Mouse (Mus musculus) heart, embryonic 15.5 days (tissue): ENCODE measurements around the gene Ropn1l. TPM values are rescaled to one million over a fixed set of nuclear protein-coding genes. Genes with fewer than 3 reads are reported as not detected.

Experiments used
- ATAC-seq: fragments of 200-750 bp; cut with Nextera tagmentation; replicated peaks from 2 replicates; pipeline ENCODE4 v1.8.0; 2017; ENCODE audit warnings: low read depth, moderate TSS enrichment; ENCODE audit not compliant: insufficient number of reproducible peaks, insufficient read depth, low FRiP score
- H3K27ac ChIP-seq: fragments of 300-500 bp; sonication (generic); 2 replicates; pipeline ENCODE4 v1.5.1; 2015; ENCODE audit warnings: mild to moderate bottlenecking, inconsistent platforms
- H3K27me3 ChIP-seq: fragments of 300-500 bp; sonication (generic); 2 replicates; pipeline ENCODE4 v1.6.1; 2015; ENCODE audit warnings: inconsistent platforms
- H3K36me3 ChIP-seq: fragments of 300-500 bp; sonication (generic); 2 replicates; pipeline ENCODE4 v1.6.1; 2015; ENCODE audit warnings: mild to moderate bottlenecking, inconsistent platforms
- H3K4me1 ChIP-seq: fragments of 300-500 bp; sonication (generic); replicated peaks from 2 replicates; pipeline ENCODE4 v1.6.1; 2015; ENCODE audit warnings: inconsistent platforms
- H3K4me2 ChIP-seq: fragments of 300-500 bp; sonication (generic); 2 replicates; pipeline ENCODE4 v1.6.1; 2015; ENCODE audit warnings: inconsistent platforms, mild to moderate bottlenecking, moderate library complexity
- H3K4me3 ChIP-seq: fragments of 300-500 bp; sonication (generic); 2 replicates; pipeline ENCODE4 v1.5.1; 2015; ENCODE audit warnings: mild to moderate bottlenecking, inconsistent platforms
- H3K9ac ChIP-seq: fragments of 300-500 bp; sonication (generic); 2 replicates; pipeline ENCODE4 v1.6.1; 2015; ENCODE audit warnings: mild to moderate bottlenecking, inconsistent platforms
- H3K9me3 ChIP-seq: fragments of 300-500 bp; sonication (generic); replicated peaks from 2 replicates; pipeline ENCODE4 v1.6.1; 2016; ENCODE audit warnings: inconsistent platforms
- WGBS: fragments of 180-500 bp; shearing (Covaris S2); methylation state at CpG from one replicate; pipeline ENCODE4 v1.1.7; 2015; ENCODE audit warnings: mixed read lengths; 5-methylcytosine and 5-hydroxymethylcytosine counted together
- polyA plus RNA-seq: library from polyadenylated mRNA; unstranded; fragments of >200 nt; fragmentation: Nextera tagmentation; extraction: Ambion mirVana; gene quantifications from 2 replicates; pipeline ENCODE4 v1.2.1, GENCODE M21; 2015

The Ropn1l gene
- polyA plus RNA-seq, 1 experiment from 2014 or later, result 1.7 TPM

GRCm38 (mm10) chr15:31422649-31423369 is 30.7 kb downstream of the Ropn1l start:
- Histone ChIP-seq H3K27me3 (no peaks in the 10 kb centered on the region), H3K4me1 (peaks cover 25% of the 10 kb centered on the region), H3K36me3 (no peaks in the 10 kb centered on the region), H3K4me2 (peak overlapping the region; percentile 49), H3K9ac (no peak overlapping the region), H3K9me3 (no peaks in the 10 kb centered on the region), H3K4me3 (no peak overlapping the region), H3K27ac (peak overlapping the region; percentile 90)
- peak; percentile 82 for ATAC-seq
- WGBS, result 14% methylated on average over 7 of the region's 7 CpGs

GRCm38 (mm10) chr15:31419037-31419436 is 34.5 kb downstream of the Ropn1l start:
- 33% methylated on average over 9 of the region's 9 CpGs for WGBS
- Histone ChIP-seq H3K36me3 (no peaks in the 10 kb centered on the region), H3K9me3 (no peaks in the 10 kb centered on the region), H3K4me2 (peak overlapping the region; percentile 44; the same call in 1 of the 2 replicates), H3K27ac (no peak overlapping the region), H3K9ac (no peak overlapping the region), H3K4me3 (no peak overlapping the region), H3K27me3 (no peaks in the 10 kb centered on the region), H3K4me1 (peaks cover 28% of the 10 kb centered on the region)
- ATAC-seq, result no peak

DNA sequence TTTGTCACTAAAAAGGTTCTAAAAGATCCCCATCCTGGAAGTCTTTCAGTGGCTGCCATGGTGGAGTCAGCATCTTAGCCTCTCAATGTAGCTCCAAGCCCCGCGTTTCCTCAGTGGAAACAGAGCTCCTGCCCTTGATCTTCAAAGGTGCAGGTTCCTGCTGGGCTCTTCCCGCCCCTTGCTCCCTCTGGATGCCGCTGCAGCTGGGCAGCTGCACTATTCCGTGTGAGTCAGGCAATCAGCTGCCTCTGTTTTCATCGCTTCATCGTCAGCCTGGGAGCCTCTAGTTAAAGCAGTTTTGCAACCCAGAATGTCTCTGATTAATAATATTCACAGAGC is 34.9 kb downstream of the Ropn1l start:
- Histone ChIP-seq H3K4me2 (peak overlapping the region; percentile 44), H3K27me3 (no peaks in the 10 kb centered on the region), H3K27ac (peak overlapping the region; percentile 48; the same call in 1 of the 2 replicates), H3K9me3 (no peaks in the 10 kb centered on the region), H3K9ac (no peak overlapping the region), H3K4me1 (peaks cover 28% of the 10 kb centered on the region), H3K36me3 (no peaks in the 10 kb centered on the region), H3K4me3 (no peak overlapping the region)
- WGBS, result 15% methylated on average over 7 of the region's 7 CpGs
- no peak for ATAC-seq

GRCm38 (mm10) chr15:31417796-31418685 is 35.5 kb downstream of the Ropn1l start:
- Histone ChIP-seq H3K9me3 (no peaks in the 10 kb centered on the region), H3K4me1 (peaks cover 28% of the 10 kb centered on the region), H3K36me3 (no peaks in the 10 kb centered on the region), H3K27me3 (no peaks in the 10 kb centered on the region), H3K9ac (no peak overlapping the region), H3K4me3 (peak overlapping the region; percentile 19), H3K27ac (peak overlapping the region; percentile 48), H3K4me2 (peak overlapping the region; percentile 44)
- 35% methylated on average over 21 of the region's 21 CpGs for WGBS
- peak; percentile 44 for ATAC-seq

GRCm38 (mm10) chr15:31417409-31417795 is 36.1 kb downstream of the Ropn1l start:
- WGBS, result 53% methylated on average over 6 of the region's 6 CpGs
- H3K4me2 ChIP-seq, result peak overlapping the region; percentile 44; the same call in 1 of the 2 replicates
- peak overlapping the region; percentile 19; the same call in 1 of the 2 replicates for H3K4me3 ChIP-seq
- no peak overlapping the region for H3K9ac ChIP-seq
- H3K4me1 ChIP-seq, result peaks cover 23% of the 10 kb centered on the region
- H3K9me3 ChIP-seq, result no peaks in the 10 kb centered on the region
- H3K36me3 ChIP-seq, result no peaks in the 10 kb centered on the region
- peak overlapping the region; percentile 48 for H3K27ac ChIP-seq
- H3K27me3 ChIP-seq, result no peaks in the 10 kb centered on the region
- ATAC-seq, result 0 out of 2 replicates have a peak, but pooled peaks have one; percentile 10

- WGBS, result 52% methylated on average over 4 of the region's 4 CpGs
- no peaks in the 10 kb centered on the region for H3K27me3 ChIP-seq
- peaks cover 17% of the 10 kb centered on the region for H3K4me1 ChIP-seq
- no peak overlapping the region for H3K27ac ChIP-seq
- H3K9me3 ChIP-seq, result no peaks in the 10 kb centered on the region
- ATAC-seq, result no peak
- H3K36me3 ChIP-seq, result no peaks in the 10 kb centered on the region
- H3K4me2 ChIP-seq, result no peak overlapping the region
- H3K9ac ChIP-seq, result no peak overlapping the region
- no peak overlapping the region for H3K4me3 ChIP-seq
Measured at GRCm38 (mm10) chr15:31415181-31415580, 38.4 kb downstream of the Ropn1l start.

DNA sequence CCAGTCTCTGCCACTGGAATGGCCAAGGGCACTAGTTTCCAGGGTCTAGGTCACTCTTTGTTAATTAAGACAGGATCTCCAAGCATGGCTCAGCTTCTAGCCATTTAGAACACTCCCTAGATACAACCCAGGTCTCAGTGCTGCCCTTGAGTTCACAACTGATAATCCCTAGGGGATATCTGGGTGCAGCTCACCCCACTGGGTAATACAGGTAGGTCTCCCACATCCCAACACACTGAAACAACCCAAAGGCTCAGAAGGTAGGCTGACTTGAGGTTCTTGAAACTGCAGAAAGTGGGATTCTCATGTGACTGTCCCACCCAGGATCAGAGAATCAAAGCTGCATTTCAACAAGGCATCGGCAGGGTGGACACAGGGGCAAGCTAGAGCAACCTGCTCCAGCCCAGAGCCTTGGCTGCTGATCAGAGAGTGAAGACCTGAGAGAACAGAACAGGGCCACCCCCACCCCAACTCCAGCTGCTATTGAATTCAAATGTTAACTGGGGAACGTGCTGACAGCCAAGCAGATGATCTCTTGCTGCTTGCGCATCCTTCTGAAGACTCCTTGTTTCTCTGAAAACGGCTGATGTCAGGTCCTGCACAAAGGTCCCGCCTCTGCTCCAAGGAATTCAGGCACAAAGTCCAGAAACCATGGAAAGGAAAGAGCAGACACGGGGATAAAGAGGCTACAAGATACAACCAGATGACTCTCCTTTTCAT is 39.2 kb downstream of the Ropn1l start:
- Histone ChIP-seq H3K4me3 (no peak overlapping the region), H3K27ac (no peak overlapping the region), H3K4me2 (no peak overlapping the region), H3K36me3 (no peaks in the 10 kb centered on the region), H3K9me3 (no peaks in the 10 kb centered on the region), H3K4me1 (peaks cover 17% of the 10 kb centered on the region), H3K9ac (no peak overlapping the region), H3K27me3 (no peaks in the 10 kb centered on the region)
- ATAC-seq, result no peak
- WGBS, result 55% methylated on average over 6 of the region's 6 CpGs

GRCm38 (mm10) chr15:31413662-31414061 is 39.9 kb downstream of the Ropn1l start:
- Histone ChIP-seq H3K9me3 (no peaks in the 10 kb centered on the region), H3K36me3 (no peaks in the 10 kb centered on the region), H3K27ac (no peak overlapping the region), H3K4me1 (peaks cover 15% of the 10 kb centered on the region), H3K27me3 (no peaks in the 10 kb centered on the region), H3K4me3 (no peak overlapping the region), H3K9ac (no peak overlapping the region), H3K4me2 (no peak overlapping the region)
- ATAC-seq, result no peak
- WGBS, result 83% methylated on average over 6 of the region's 6 CpGs

DNA sequence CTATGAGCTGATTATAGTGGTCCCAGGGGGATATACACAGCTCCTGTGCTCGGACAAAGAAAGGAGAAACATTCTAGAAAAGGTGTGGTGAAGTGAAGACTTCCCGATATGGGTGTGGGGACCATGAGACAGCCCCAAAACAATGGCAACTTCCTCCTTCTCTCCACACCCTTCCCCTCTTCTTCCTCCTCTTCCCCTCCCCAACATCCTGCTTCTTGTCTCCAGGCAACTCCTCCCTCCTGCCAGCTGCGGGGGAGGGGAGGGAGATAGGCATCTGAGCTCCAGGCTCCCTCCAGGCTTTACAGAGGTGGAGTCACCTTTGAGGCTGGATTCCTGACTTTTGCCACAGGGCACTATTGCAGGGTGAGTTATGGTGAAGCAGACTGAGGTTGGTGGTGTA is 40.6 kb downstream of the Ropn1l start:
- no peaks in the 10 kb centered on the region for H3K9me3 ChIP-seq
- no peaks in the 10 kb centered on the region for H3K36me3 ChIP-seq
- H3K27me3 ChIP-seq, result no peaks in the 10 kb centered on the region
- ATAC-seq, result no peak
- H3K4me2 ChIP-seq, result no peak overlapping the region
- H3K4me3 ChIP-seq, result no peak overlapping the region
- 35% methylated on average over 3 of the region's 3 CpGs for WGBS
- H3K27ac ChIP-seq, result no peak overlapping the region
- H3K4me1 ChIP-seq, result peaks cover 8% of the 10 kb centered on the region
- H3K9ac ChIP-seq, result no peak overlapping the region

DNA sequence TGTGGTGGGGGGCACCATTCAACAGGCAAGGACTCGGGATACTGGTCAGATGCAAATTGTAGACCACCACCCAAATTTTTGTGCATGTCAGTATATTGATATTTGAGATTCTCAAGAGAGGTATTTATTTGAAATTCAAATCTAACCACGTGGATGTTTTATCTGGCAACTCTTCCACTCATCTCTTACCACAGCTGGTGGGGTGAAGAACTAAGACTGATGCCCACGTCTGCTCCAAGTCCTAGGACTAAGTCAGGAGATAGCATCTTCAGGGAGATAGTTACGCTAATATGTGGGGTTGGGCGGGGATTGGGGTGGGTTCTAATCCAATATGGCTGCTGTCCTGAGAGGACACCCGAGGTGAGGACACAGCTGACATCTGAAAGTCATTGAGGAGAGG is 41.1 kb downstream of the Ropn1l start:
- Histone ChIP-seq H3K36me3 (no peaks in the 10 kb centered on the region), H3K4me2 (no peak overlapping the region), H3K9ac (no peak overlapping the region), H3K27me3 (no peaks in the 10 kb centered on the region), H3K9me3 (no peaks in the 10 kb centered on the region), H3K4me1 (peaks cover 6% of the 10 kb centered on the region; the same call in 1 of the 2 replicates), H3K4me3 (no peak overlapping the region), H3K27ac (no peak overlapping the region)
- 79% methylated on average over 6 of the region's 6 CpGs for WGBS
- no peak for ATAC-seq

DNA sequence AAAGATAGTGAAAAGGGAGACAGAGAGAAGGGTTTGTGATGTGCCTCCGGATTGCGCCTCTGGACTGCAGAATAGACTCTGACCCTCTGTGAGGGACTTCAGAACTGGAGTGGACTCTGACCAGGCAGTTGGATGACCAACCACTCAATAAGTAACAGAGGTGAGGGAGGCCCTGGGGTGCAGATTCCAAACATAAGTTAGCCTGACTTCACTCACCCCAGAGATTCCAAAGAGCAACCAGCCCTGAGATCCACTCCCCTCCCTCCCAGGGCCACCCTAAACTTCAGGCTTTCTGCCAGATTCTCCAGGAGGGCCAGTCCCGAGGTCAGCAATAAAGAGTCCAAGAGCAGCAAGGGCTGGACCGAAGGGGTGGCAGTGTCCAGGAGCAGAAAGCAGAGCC is 46.0 kb downstream of the Ropn1l start:
- Histone ChIP-seq H3K9me3 (no peaks in the 10 kb centered on the region), H3K27ac (no peak overlapping the region), H3K9ac (no peak overlapping the region), H3K36me3 (no peaks in the 10 kb centered on the region), H3K4me1 (peaks cover 4% of the 10 kb centered on the region; the same call in 1 of the 2 replicates), H3K27me3 (no peaks in the 10 kb centered on the region), H3K4me2 (no peak overlapping the region), H3K4me3 (no peak overlapping the region)
- ATAC-seq, result no peak
- 60% methylated on average over 4 of the region's 4 CpGs for WGBS
